Mouse (Mus musculus) limb, embryonic 13.5 days (tissue): ENCODE measurements around the gene Bdp1. TPM values are rescaled to one million over a fixed set of nuclear protein-coding genes. Genes with fewer than 3 reads are reported as not detected.

ENCODE experiments used
- ATAC-seq: fragments of 200-750 bp; cut with Nextera tagmentation; 2 replicates; pipeline ENCODE4 v1.8.0; 2017; ENCODE audit warnings: low read depth, moderate number of reproducible peaks, moderate TSS enrichment; ENCODE audit not compliant: low FRiP score
- H3K27ac ChIP-seq: fragments of 300-500 bp; sonication (generic); 2 replicates; pipeline ENCODE4 v1.5.1; 2015; ENCODE audit warnings: inconsistent platforms, mild to moderate bottlenecking, moderate library complexity
- H3K27me3 ChIP-seq: fragments of 300-500 bp; sonication (generic); 2 replicates; pipeline ENCODE4 v1.6.1; 2015; ENCODE audit warnings: mild to moderate bottlenecking, inconsistent platforms
- H3K36me3 ChIP-seq: fragments of 300-500 bp; sonication (generic); 2 replicates; pipeline ENCODE4 v1.6.1; 2015; ENCODE audit warnings: inconsistent platforms, mild to moderate bottlenecking, moderate library complexity
- H3K4me1 ChIP-seq: fragments of 300-500 bp; sonication (generic); 2 replicates; pipeline ENCODE4 v1.6.1; 2015; ENCODE audit warnings: inconsistent platforms
- H3K4me2 ChIP-seq: fragments of 300-500 bp; sonication (generic); replicated peaks from 2 replicates; pipeline ENCODE4 v1.6.1; 2015; ENCODE audit warnings: inconsistent platforms, mild to moderate bottlenecking, moderate library complexity
- H3K4me3 ChIP-seq: fragments of 300-500 bp; sonication (generic); 2 replicates; pipeline ENCODE4 v1.5.1; 2015; ENCODE audit warnings: moderate library complexity, mild to moderate bottlenecking, inconsistent platforms
- H3K9ac ChIP-seq: fragments of 300-500 bp; sonication (generic); 2 replicates; pipeline ENCODE4 v1.6.1; 2015; ENCODE audit warnings: mild to moderate bottlenecking, inconsistent platforms
- H3K9me3 ChIP-seq: fragments of 300-500 bp; sonication (generic); 2 replicates; pipeline ENCODE4 v1.6.1; 2016; ENCODE audit warnings: inconsistent platforms
- WGBS: fragments of 180-500 bp; shearing (Covaris S2); methylation state at CpG from one replicate; pipeline ENCODE4 v1.1.7; 2015; 5-methylcytosine and 5-hydroxymethylcytosine counted together
- polyA plus RNA-seq: library from polyadenylated mRNA; unstranded; fragments of >200 nt; fragmentation: Nextera tagmentation; extraction: Ambion mirVana; gene quantifications from 2 replicates; pipeline ENCODE4 v1.2.1, GENCODE M21; 2015

Bdp1 gene
- polyA plus RNA-seq, 1 experiment from 2014 or later, result 33.5 TPM

GRCm38 (mm10) chr13:99983320-99983719 lies 120.5 kb downstream of the Bdp1 start:
- Histone ChIP-seq H3K9ac (no peak overlapping the region), H3K4me2 (no peak overlapping the region), H3K4me1 (no peaks in the 10 kb centered on the region), H3K27ac (no peak overlapping the region), H3K4me3 (no peak overlapping the region), H3K36me3 (peaks cover 51% of the 10 kb centered on the region), H3K9me3 (no peaks in the 10 kb centered on the region), H3K27me3 (no peaks in the 10 kb centered on the region)
- 97% methylated on average over 1 of the region's 1 CpGs for WGBS
- ATAC-seq, result no peak

GRCm38 (mm10) chr13:99979406-99979805 lies 124.5 kb downstream of the Bdp1 start:
- no peak overlapping the region for H3K27ac ChIP-seq
- H3K4me1 ChIP-seq, result no peaks in the 10 kb centered on the region
- no peak overlapping the region for H3K9ac ChIP-seq
- H3K27me3 ChIP-seq, result no peaks in the 10 kb centered on the region
- WGBS, result 77% methylated on average over 2 of the region's 2 CpGs
- peaks cover 66% of the 10 kb centered on the region for H3K36me3 ChIP-seq
- no peaks in the 10 kb centered on the region for H3K9me3 ChIP-seq
- H3K4me3 ChIP-seq, result no peak overlapping the region
- no peak overlapping the region for H3K4me2 ChIP-seq
- ATAC-seq, result no peak

- Histone ChIP-seq H3K9me3 (no peaks in the 10 kb centered on the region), H3K36me3 (peaks cover 66% of the 10 kb centered on the region)
- ATAC-seq, result no peak
Measured at GRCm38 (mm10) chr13:99970089-99970488, 133.8 kb downstream of the Bdp1 start.

More at GRCm38 (mm10) chr13:99970089-99970488, 133.8 kb downstream of the Bdp1 start:
- Histone ChIP-seq H3K9ac (no peak overlapping the region), H3K4me3 (no peak overlapping the region), H3K27me3 (no peaks in the 10 kb centered on the region), H3K4me2 (no peak overlapping the region), H3K4me1 (no peaks in the 10 kb centered on the region), H3K27ac (no peak overlapping the region)
- 86% methylated on average over 5 of the region's 5 CpGs for WGBS

Other genes with a start within 250 kb of the Bdp1 start
- gene Cartpt, start 203.0 kb downstream of the Bdp1 start, polyA plus RNA-seq, result 0.18 and 0.32 TPM in 2 replicates
- 50.2 and 52.4 TPM in 2 replicates for gene Mccc2, start 88.4 kb downstream of the Bdp1 start, polyA plus RNA-seq
- gene Serf1, start 3.9 kb upstream of the Bdp1 start, polyA plus RNA-seq, result 204 and 238 TPM in 2 replicates
- 52.5 and 53.7 TPM in 2 replicates for gene Smn1, start 20.8 kb upstream of the Bdp1 start, polyA plus RNA-seq
- gene Naip2, start 98.0 kb upstream of the Bdp1 start, polyA plus RNA-seq, result 0.15 and 0.27 TPM in 2 replicates
- gene Naip5, start 142.3 kb upstream of the Bdp1 start, polyA plus RNA-seq, result 0.15 and 0.18 TPM in 2 replicates
- 0.09 and 0.10 TPM in 2 replicates for gene Naip6, start 213.6 kb upstream of the Bdp1 start, polyA plus RNA-seq